Mouse (Mus musculus) kidney, embryonic 15.5 days (tissue): Measurements from ENCODE around the gene Cldn17. TPM values are rescaled to one million over a fixed set of nuclear protein-coding genes. Genes with fewer than 3 reads are reported as not detected.

Experiments used
- ATAC-seq: fragments of 200-750 bp; cut with Nextera tagmentation; replicated peaks from 2 replicates; pipeline ENCODE4 v1.8.0; 2017; ENCODE audit warnings: moderate TSS enrichment; ENCODE audit not compliant: low FRiP score
- H3K27ac ChIP-seq: fragments of 300-500 bp; sonication (generic); 2 replicates; pipeline ENCODE4 v1.5.1; 2015; ENCODE audit warnings: mild to moderate bottlenecking, inconsistent platforms
- H3K27me3 ChIP-seq: fragments of 300-500 bp; sonication (generic); 2 replicates; pipeline ENCODE4 v1.6.1; 2015; ENCODE audit warnings: inconsistent platforms
- H3K36me3 ChIP-seq: fragments of 300-500 bp; sonication (generic); 2 replicates; pipeline ENCODE4 v1.6.1; 2015; ENCODE audit warnings: inconsistent platforms
- H3K4me1 ChIP-seq: fragments of 300-500 bp; sonication (generic); 2 replicates; pipeline ENCODE4 v1.6.1; 2015; ENCODE audit warnings: inconsistent platforms
- H3K4me2 ChIP-seq: fragments of 300-500 bp; sonication (generic); 2 replicates; pipeline ENCODE4 v1.6.1; 2015; ENCODE audit warnings: moderate library complexity, mild to moderate bottlenecking, inconsistent platforms
- H3K4me3 ChIP-seq: fragments of 300-500 bp; sonication (generic); replicated peaks from 2 replicates; pipeline ENCODE4 v1.5.1; 2015; ENCODE audit warnings: mild to moderate bottlenecking, inconsistent platforms
- H3K9ac ChIP-seq: fragments of 300-500 bp; sonication (generic); 2 replicates; pipeline ENCODE4 v1.6.1; 2015; ENCODE audit warnings: mild to moderate bottlenecking, inconsistent platforms
- H3K9me3 ChIP-seq: fragments of 300-500 bp; sonication (generic); replicated peaks from 2 replicates; pipeline ENCODE4 v1.6.1; 2016; ENCODE audit warnings: inconsistent platforms
- WGBS: fragments of 180-500 bp; shearing (Covaris S2); methylation state at CpG from one replicate; pipeline ENCODE4 v1.1.7; 2015; ENCODE audit warnings: mixed read lengths; 5-methylcytosine and 5-hydroxymethylcytosine counted together
- polyA plus RNA-seq: library from polyadenylated mRNA; unstranded; fragments of >200 nt; fragmentation: Nextera tagmentation; extraction: Ambion mirVana; gene quantifications from 2 replicates; pipeline ENCODE4 v1.2.1, GENCODE M21; 2015

Cldn17 gene
- polyA plus RNA-seq, result not detected in 2 replicates

DNA sequence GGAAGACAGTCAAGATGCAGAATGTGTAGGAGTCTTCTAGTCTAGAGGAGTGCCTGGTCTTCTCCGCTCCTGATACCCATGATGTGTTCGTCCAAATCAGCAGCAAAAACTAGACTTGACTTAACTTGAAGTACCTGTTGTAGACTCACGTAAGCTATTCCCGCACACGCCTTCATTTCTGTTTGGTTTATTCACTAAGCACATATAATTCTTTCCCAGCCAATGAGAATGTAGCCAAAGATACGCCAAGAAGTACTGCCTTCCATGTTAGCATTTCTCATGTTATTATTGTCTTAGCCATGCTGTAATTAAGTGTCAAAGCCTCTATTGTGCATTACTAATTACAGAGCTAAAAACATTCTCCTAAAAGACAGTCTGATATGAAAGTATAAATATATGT is at the start of gene Cldn17:
Cldn17 (minus strand) TSS at position 101 of the 400 bp plus-strand sequence.
- Histone ChIP-seq H3K36me3 (no peaks in the 10 kb centered on the region), H3K4me1 (no peaks in the 10 kb centered on the region), H3K9me3 (no peaks in the 10 kb centered on the region), H3K9ac (no peak within 1 kb of the TSS), H3K27ac (no peak within 1 kb of the TSS), H3K4me3 (no peak within 1 kb of the TSS), H3K4me2 (no peak within 1 kb of the TSS), H3K27me3 (no peaks in the 10 kb centered on the region)
- no peak for ATAC-seq
- WGBS, result 93% methylated on average over 6 of the region's 6 CpGs

DNA sequence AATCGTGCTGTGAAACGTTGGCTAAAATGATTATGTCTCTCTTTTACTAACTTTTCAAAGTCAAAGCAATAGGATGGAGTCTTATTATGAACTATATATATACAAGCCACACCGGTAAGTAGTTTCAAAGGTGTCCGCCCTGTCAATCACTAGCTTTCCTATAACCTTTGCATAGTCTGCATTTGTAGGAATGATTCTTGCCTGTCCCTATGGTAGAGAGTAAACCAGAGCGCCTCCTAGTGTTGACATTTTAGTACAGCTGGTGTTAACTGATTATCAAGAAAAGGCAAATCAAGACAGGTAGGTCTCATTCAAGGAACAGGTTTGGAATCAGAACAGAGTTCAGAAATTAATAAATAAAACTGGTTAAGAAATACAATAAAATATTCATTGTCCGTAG is 35.7 kb upstream of the Cldn17 start:
- no peak for ATAC-seq
- Histone ChIP-seq H3K4me3 (no peak overlapping the region), H3K4me2 (no peak overlapping the region), H3K27ac (no peak overlapping the region), H3K9me3 (no peaks in the 10 kb centered on the region), H3K9ac (no peak overlapping the region), H3K36me3 (no peaks in the 10 kb centered on the region), H3K4me1 (0 out of 2 replicates have a peak, but pooled peaks cover 3% of the 10 kb centered on the region), H3K27me3 (no peaks in the 10 kb centered on the region)
- 54% methylated on average over 6 of the region's 6 CpGs for WGBS

GRCm38 (mm10) chr16:88539841-88540487 is 33.2 kb upstream of the Cldn17 start:
- Histone ChIP-seq H3K4me2 (no peak overlapping the region), H3K9ac (no peak overlapping the region), H3K27me3 (no peaks in the 10 kb centered on the region), H3K4me1 (0 out of 2 replicates have a peak, but pooled peaks cover 3% of the 10 kb centered on the region), H3K4me3 (no peak overlapping the region), H3K36me3 (no peaks in the 10 kb centered on the region), H3K9me3 (no peaks in the 10 kb centered on the region), H3K27ac (peak overlapping the region; percentile 51; the same call in 1 of the 2 replicates)
- ATAC-seq, result peak; percentile 86; the same call in 1 of the 2 replicates
- WGBS, result 52% methylated on average over 3 of the region's 3 CpGs

DNA sequence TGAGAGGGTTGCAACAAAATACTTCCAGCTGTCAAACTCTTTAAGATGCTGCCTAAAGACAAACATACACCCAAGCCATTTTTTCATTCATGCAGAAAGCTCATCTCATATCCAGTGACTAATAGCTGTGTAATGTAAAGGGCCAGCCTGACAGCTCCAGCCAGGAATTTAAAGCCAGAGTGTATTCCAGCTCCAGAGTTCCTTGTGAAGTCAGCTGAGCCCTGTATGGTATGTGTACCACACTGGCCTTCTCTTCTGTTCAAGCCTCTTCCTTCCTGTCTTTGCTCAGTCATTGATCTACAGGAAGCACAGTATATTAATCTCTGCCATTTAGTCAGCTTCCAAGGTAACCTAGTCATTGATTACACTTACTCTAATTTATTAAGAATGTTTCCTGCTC is 4.6 kb upstream of the Cldn17 start:
- Histone ChIP-seq H3K27me3 (no peaks in the 10 kb centered on the region), H3K4me3 (no peak overlapping the region), H3K9me3 (no peaks in the 10 kb centered on the region), H3K36me3 (no peaks in the 10 kb centered on the region), H3K4me1 (no peaks in the 10 kb centered on the region), H3K4me2 (no peak overlapping the region), H3K27ac (no peak overlapping the region), H3K9ac (no peak overlapping the region)
- no peak; the same call in 1 of the 2 replicates for ATAC-seq

GRCm38 (mm10) chr16:88508150-88508549 is 1.4 kb upstream of the Cldn17 start:
- Histone ChIP-seq H3K9ac (no peak overlapping the region), H3K36me3 (no peaks in the 10 kb centered on the region), H3K4me1 (no peaks in the 10 kb centered on the region), H3K27ac (no peak overlapping the region), H3K4me3 (no peak overlapping the region), H3K4me2 (no peak overlapping the region), H3K9me3 (no peaks in the 10 kb centered on the region), H3K27me3 (no peaks in the 10 kb centered on the region)
- ATAC-seq, result no peak; the same call in 1 of the 2 replicates
- 64% methylated on average over 4 of the region's 4 CpGs for WGBS

- Histone ChIP-seq H3K36me3 (no peaks in the 10 kb centered on the region), H3K9ac (no peak overlapping the region), H3K27ac (no peak overlapping the region), H3K9me3 (no peaks in the 10 kb centered on the region), H3K4me2 (no peak overlapping the region), H3K4me1 (no peaks in the 10 kb centered on the region), H3K27me3 (no peaks in the 10 kb centered on the region), H3K4me3 (no peak overlapping the region)
- no peak for ATAC-seq
- 92% methylated on average over 11 of the region's 11 CpGs for WGBS
Measured at GRCm38 (mm10) chr16:88506338-88506737, 440 bp downstream of the Cldn17 start.

- no peaks in the 10 kb centered on the region for H3K4me1 ChIP-seq
- H3K27me3 ChIP-seq, result no peaks in the 10 kb centered on the region
- no peak overlapping the region for H3K4me2 ChIP-seq
- no peaks in the 10 kb centered on the region for H3K9me3 ChIP-seq
- no peak overlapping the region for H3K9ac ChIP-seq
- no peak overlapping the region for H3K27ac ChIP-seq
- ATAC-seq, result no peak
- H3K4me3 ChIP-seq, result no peak overlapping the region
- H3K36me3 ChIP-seq, result no peaks in the 10 kb centered on the region
Measured at GRCm38 (mm10) chr16:88488096-88488495, 18.7 kb downstream of the Cldn17 start.

GRCm38 (mm10) chr16:88480011-88480774 is 26.6 kb downstream of the Cldn17 start:
- no peaks in the 10 kb centered on the region for H3K36me3 ChIP-seq
- H3K4me2 ChIP-seq, result no peak overlapping the region
- H3K9ac ChIP-seq, result no peak overlapping the region
- H3K4me1 ChIP-seq, result no peaks in the 10 kb centered on the region
- H3K9me3 ChIP-seq, result no peaks in the 10 kb centered on the region
- no peaks in the 10 kb centered on the region for H3K27me3 ChIP-seq
- no peak for ATAC-seq
- WGBS, result 82% methylated on average over 3 of the region's 3 CpGs
- no peak overlapping the region for H3K4me3 ChIP-seq
- H3K27ac ChIP-seq, result no peak overlapping the region

GRCm38 (mm10) chr16:88463235-88463634 is 43.5 kb downstream of the Cldn17 start:
- H3K9me3 ChIP-seq, result no peaks in the 10 kb centered on the region
- H3K36me3 ChIP-seq, result no peaks in the 10 kb centered on the region
- no peak overlapping the region for H3K4me3 ChIP-seq
- no peak overlapping the region for H3K27ac ChIP-seq
- H3K4me1 ChIP-seq, result no peaks in the 10 kb centered on the region
- H3K4me2 ChIP-seq, result no peak overlapping the region
- H3K27me3 ChIP-seq, result no peaks in the 10 kb centered on the region
- no peak for ATAC-seq
- no peak overlapping the region for H3K9ac ChIP-seq
- 89% methylated on average over 3 of the region's 3 CpGs for WGBS

Other genes with a start within 250 kb of the Cldn17 start
- gene Grik1, start 216.7 kb downstream of the Cldn17 start, polyA plus RNA-seq, result 1.2 and 1.6 TPM in 2 replicates
- 98.7 and 118 TPM in 2 replicates for gene Cldn8, start 56.2 kb upstream of the Cldn17 start, polyA plus RNA-seq
- not detected in 2 replicates for gene Krtap24-1, start 105.3 kb upstream of the Cldn17 start, polyA plus RNA-seq
- not detected in 2 replicates for gene 2310079G19Rik, start 120.7 kb upstream of the Cldn17 start, polyA plus RNA-seq
- not detected in 2 replicates for gene Krtap26-1, start 140.8 kb upstream of the Cldn17 start, polyA plus RNA-seq
- not detected in 2 replicates for gene Krtap27-1, start 164.7 kb upstream of the Cldn17 start, polyA plus RNA-seq
- gene 2310061N02Rik, start 201.0 kb upstream of the Cldn17 start, polyA plus RNA-seq, result not detected in 2 replicates
- not detected in 2 replicates for gene Krtap13-1, start 221.9 kb upstream of the Cldn17 start, polyA plus RNA-seq
- 0.19 TPM in 1 of 2 replicates, not detected in the other for gene Krtap13, start 244.7 kb upstream of the Cldn17 start, polyA plus RNA-seq